Mouse (Mus musculus) testis, adult 2 months (tissue): Measurements from ENCODE around the gene Anapc5.

Source experiments
- CTCF ChIP-seq: fragments of 200-500 bp; IDR thresholded peaks from 2 replicates; pipeline ENCODE4 v1.5.1; 2012; ENCODE audit warnings: low read depth, mild to moderate bottlenecking, inconsistent platforms, low read length, moderate library complexity; ENCODE audit not compliant: control insufficient read depth, insufficient read depth, insufficient replicate concordance
- POLR2A ChIP-seq: fragments of 200-500 bp; IDR thresholded peaks from 2 replicates; pipeline ENCODE4 v1.6.1; 2012; ENCODE audit warnings: low read depth, mild to moderate bottlenecking, inconsistent platforms, low read length, moderate library complexity; ENCODE audit not compliant: control insufficient read depth

GRCm38 (mm10) chr5:122824450-122824849 lies 3.3 kb upstream of the Anapc5 start:
- no peak for TF ChIP-seq CTCF
- TF ChIP-seq POLR2A: no peak
